Mouse (Mus musculus): Measurements from ENCODE around the gene Ldlrad3. TPM values are rescaled to one million over a fixed set of nuclear protein-coding genes. Genes with fewer than 3 reads are reported as not detected.

Gene Ldlrad3
- polyA plus RNA-seq, 1 experiment: 15.5 TPM

DNA sequence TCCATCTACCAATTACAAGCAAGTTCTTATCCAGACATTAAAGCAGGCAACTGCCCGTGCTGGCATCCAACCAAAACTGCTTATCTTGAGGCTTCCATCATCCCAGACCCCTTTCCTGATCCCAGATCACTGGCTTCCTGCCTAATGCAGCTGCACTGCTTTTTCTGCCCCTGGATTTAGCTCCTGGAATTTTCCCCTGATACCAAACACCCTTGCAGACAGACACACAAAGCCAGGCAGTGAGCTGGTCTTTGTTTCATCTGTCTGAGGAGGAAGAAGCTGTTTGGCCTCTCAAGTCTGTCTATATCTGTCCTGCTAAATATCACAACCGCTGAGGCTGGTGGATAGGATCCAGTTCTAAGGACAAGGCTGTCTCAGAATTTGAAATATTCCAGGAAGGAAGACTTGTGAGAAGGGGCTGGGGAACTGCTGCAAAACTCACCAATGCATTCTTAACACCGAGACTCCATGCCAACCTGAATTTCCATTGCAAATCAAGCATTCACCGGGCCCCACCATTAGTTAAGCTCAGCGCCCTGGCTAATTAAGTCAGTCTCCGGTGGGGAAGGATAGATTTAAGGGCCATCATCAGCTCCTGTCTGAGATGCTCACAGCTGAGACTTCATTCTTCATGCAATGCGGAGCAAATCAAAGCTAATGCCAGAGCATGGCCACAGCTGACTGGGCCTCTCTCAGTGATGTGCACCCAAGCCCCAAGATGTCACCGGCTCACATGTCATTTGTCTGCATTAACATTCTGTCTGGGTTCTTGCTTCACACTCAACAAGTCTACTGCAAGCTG lies 183.0 kb downstream of the Ldlrad3 start:
- no peak overlapping the region for H3ac ChIP-seq (ENCODE audit: control insufficient read depth, insufficient read length, low read depth)
- H3K79me2 ChIP-seq (ENCODE audit: control insufficient read depth, insufficient read depth): peaks cover 10% of the 10 kb centered on the region
- H3K27me3 ChIP-seq (ENCODE audit: control insufficient read depth, insufficient read depth, insufficient read length): no peaks in the 10 kb centered on the region
- TF ChIP-seq MAX (IDR thresholded peaks at IDR 0.05): no peak
- peaks cover 4% of the 10 kb centered on the region for H3K36me3 ChIP-seq (ENCODE audit: control insufficient read depth, insufficient read depth)
- peaks cover 3% of the 10 kb centered on the region for H3K79me3 ChIP-seq (ENCODE audit: low read depth)
- H3K4me3 ChIP-seq (ENCODE audit: insufficient read depth, poor library complexity, severe bottlenecking): no peak overlapping the region

DNA sequence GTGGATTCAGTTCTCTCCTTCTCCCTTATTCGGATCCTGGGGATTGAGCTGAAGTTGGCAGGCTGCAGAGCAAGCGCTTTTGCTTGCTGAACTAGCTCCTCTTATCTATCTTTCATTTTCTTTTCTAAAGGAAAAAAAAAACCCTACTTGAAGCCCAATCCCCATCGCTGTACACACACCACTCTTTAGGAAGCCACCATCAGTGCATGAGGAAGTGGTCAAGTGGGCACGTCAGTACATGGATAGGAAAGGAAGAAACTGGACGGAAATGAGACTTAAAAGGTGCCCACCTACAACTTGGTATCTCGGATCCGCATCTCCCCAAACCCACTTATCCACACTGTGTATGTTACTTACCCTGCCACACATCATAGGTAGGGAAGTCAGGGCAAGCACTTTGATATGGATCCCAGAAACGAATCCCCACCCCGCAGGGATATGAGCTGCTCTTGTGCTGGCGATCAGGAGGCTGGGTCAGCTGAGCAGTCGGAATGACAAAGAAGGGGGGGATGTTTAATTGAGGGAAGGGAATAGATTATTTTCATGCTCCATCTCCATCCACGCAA lies 183.7 kb downstream of the Ldlrad3 start:
- Histone ChIP-seq H3K4me3 (ENCODE audit: insufficient read depth, poor library complexity, severe bottlenecking) (no peak overlapping the region), H3K79me3 (ENCODE audit: low read depth) (peaks cover 3% of the 10 kb centered on the region), H3K27me3 (ENCODE audit: control insufficient read depth, insufficient read depth, insufficient read length) (no peaks in the 10 kb centered on the region), H3K79me2 (ENCODE audit: control insufficient read depth, insufficient read depth) (peaks cover 10% of the 10 kb centered on the region), H3K36me3 (ENCODE audit: control insufficient read depth, insufficient read depth) (peaks cover 4% of the 10 kb centered on the region), H3ac (ENCODE audit: control insufficient read depth, insufficient read length, low read depth) (no peak overlapping the region)
- no peak for TF ChIP-seq MYOG (IDR thresholded peaks at IDR 0.05; ENCODE audit: control insufficient read depth, extremely low read depth, insufficient read length)
- TF ChIP-seq FOSL1 (IDR thresholded peaks at IDR 0.05; ENCODE audit: insufficient read depth, low read length, poor library complexity, severe bottlenecking): no peak
- TF ChIP-seq USF1 (IDR thresholded peaks at IDR 0.05; ENCODE audit: low read depth): no peak
- no peak for TF ChIP-seq CTCF (IDR thresholded peaks at IDR 0.05; ENCODE audit: control insufficient read depth, insufficient read depth, insufficient read length)
- no peak for TF ChIP-seq MYOD1 (IDR thresholded peaks at IDR 0.05; ENCODE audit: control insufficient read depth, insufficient read length, low read depth)
- no peak for TF ChIP-seq CEBPB (IDR thresholded peaks at IDR 0.05; ENCODE audit: low read depth)
- no peak for TF ChIP-seq MAX (IDR thresholded peaks at IDR 0.05)

DNA sequence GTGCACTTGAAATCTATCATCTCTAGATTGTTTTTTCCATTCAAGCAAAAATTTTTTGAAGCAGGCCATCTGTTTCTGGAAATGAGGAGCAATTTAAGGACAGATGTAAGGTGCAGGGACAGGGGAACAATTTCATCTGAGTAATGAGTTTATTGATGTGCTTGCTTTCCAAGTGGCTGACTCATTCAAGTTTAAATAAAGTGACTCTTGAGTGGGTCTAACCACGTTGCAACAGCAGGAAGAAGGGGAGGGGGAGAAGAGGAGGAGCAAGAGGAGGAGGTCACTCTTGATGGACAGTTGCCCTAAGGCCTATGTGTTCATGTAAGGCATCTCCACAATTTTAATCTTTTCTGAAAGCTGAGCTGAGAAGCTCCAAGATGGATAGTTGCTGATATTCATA lies 184.5 kb downstream of the Ldlrad3 start:
- Histone ChIP-seq H3K36me3 (ENCODE audit: control insufficient read depth, insufficient read depth) (peaks cover 4% of the 10 kb centered on the region), H3ac (ENCODE audit: control insufficient read depth, insufficient read length, low read depth) (no peak overlapping the region), H3K4me3 (ENCODE audit: insufficient read depth, poor library complexity, severe bottlenecking) (no peak overlapping the region), H3K79me2 (ENCODE audit: control insufficient read depth, insufficient read depth) (peaks cover 10% of the 10 kb centered on the region), H3K79me3 (ENCODE audit: low read depth) (peaks cover 3% of the 10 kb centered on the region), H3K27me3 (ENCODE audit: control insufficient read depth, insufficient read depth, insufficient read length) (no peaks in the 10 kb centered on the region)
- TF ChIP-seq FOSL1 (IDR thresholded peaks at IDR 0.05; ENCODE audit: insufficient read depth, low read length, poor library complexity, severe bottlenecking) (no peak), CEBPB (IDR thresholded peaks at IDR 0.05; ENCODE audit: low read depth) (no peak), MYOD1 (IDR thresholded peaks at IDR 0.05; ENCODE audit: control insufficient read depth, insufficient read length, low read depth) (no peak), USF1 (IDR thresholded peaks at IDR 0.05; ENCODE audit: low read depth) (no peak), MYOG (IDR thresholded peaks at IDR 0.05; ENCODE audit: control insufficient read depth, extremely low read depth, insufficient read length) (no peak), MAX (IDR thresholded peaks at IDR 0.05) (no peak), CTCF (IDR thresholded peaks at IDR 0.05; ENCODE audit: control insufficient read depth, insufficient read depth, insufficient read length) (no peak)

DNA sequence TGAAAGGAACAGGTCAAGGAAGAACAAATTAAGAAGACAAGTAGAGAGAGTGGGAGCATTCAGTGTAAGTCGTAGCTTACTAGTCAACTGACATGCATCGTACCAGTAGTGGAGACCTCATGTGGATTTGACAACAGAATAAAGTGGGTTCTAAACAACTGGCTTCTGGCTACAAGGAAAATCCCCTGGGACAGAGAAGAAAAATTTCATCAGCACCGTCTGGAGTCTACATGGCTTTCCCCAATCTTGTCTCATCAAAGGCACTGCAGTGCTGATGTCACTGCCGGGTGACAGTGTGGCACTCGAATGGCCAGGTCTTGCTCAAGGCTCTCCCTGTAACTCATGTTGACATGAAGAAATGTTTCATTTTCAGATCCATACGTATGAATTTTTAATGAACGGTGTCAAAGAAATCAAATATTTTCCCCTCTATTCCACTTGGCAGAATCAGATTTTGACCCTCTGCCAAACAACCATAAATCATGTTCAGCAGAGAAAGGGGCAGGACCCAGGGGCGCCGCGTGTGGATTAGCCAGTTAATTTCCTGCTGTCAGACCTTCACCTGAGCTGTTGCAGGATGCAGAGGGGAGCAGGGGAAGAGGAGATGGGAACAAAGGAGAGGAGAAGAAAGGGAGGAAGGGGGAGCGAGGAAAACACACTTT lies 187.1 kb downstream of the Ldlrad3 start:
- Histone ChIP-seq H3K36me3 (ENCODE audit: control insufficient read depth, insufficient read depth) (peaks cover 4% of the 10 kb centered on the region), H3K79me2 (ENCODE audit: control insufficient read depth, insufficient read depth) (peaks cover 10% of the 10 kb centered on the region), H3K4me3 (ENCODE audit: insufficient read depth, poor library complexity, severe bottlenecking) (no peak overlapping the region), H3K79me3 (ENCODE audit: low read depth) (peaks cover 6% of the 10 kb centered on the region), H3K27me3 (ENCODE audit: control insufficient read depth, insufficient read depth, insufficient read length) (no peaks in the 10 kb centered on the region), H3ac (ENCODE audit: control insufficient read depth, insufficient read length, low read depth) (no peak overlapping the region)
- TF ChIP-seq FOSL1 (IDR thresholded peaks at IDR 0.05; ENCODE audit: insufficient read depth, low read length, poor library complexity, severe bottlenecking) (no peak), CEBPB (IDR thresholded peaks at IDR 0.05; ENCODE audit: low read depth) (no peak), MYOD1 (IDR thresholded peaks at IDR 0.05; ENCODE audit: control insufficient read depth, insufficient read length, low read depth) (no peak), MYOG (IDR thresholded peaks at IDR 0.05; ENCODE audit: control insufficient read depth, extremely low read depth, insufficient read length) (no peak), USF1 (IDR thresholded peaks at IDR 0.05; ENCODE audit: low read depth) (no peak), CTCF (IDR thresholded peaks at IDR 0.05; ENCODE audit: control insufficient read depth, insufficient read depth, insufficient read length) (no peak), MAX (IDR thresholded peaks at IDR 0.05) (no peak)

DNA sequence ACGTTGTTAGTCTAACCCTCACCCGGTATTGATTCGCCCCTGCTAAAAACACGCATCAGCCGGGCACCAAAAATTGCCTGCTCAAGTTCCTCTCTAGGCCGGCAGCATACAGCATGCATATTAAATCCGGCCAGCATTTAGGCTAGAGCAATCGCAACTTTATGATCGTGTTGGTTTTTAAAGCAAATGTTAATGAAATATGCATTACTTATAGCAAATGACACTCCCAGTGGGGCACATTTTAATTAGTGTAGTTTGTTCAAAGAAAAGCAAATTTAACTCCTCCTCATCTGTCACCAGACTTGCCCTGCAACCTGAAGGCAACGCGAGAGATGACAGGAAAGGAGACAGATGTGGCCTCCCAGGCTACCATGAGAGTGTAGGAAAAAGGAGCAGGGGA lies 189.2 kb downstream of the Ldlrad3 start:
- H3ac ChIP-seq (ENCODE audit: control insufficient read depth, insufficient read length, low read depth): no peak overlapping the region
- H3K36me3 ChIP-seq (ENCODE audit: control insufficient read depth, insufficient read depth): peaks cover 4% of the 10 kb centered on the region
- H3K27me3 ChIP-seq (ENCODE audit: control insufficient read depth, insufficient read depth, insufficient read length): no peaks in the 10 kb centered on the region
- H3K79me3 ChIP-seq (ENCODE audit: low read depth): peaks cover 6% of the 10 kb centered on the region
- H3K4me3 ChIP-seq (ENCODE audit: insufficient read depth, poor library complexity, severe bottlenecking): no peak overlapping the region
- no peaks in the 10 kb centered on the region for H3K79me2 ChIP-seq (ENCODE audit: control insufficient read depth, insufficient read depth)
- TF ChIP-seq MYOG (IDR thresholded peaks at IDR 0.05; ENCODE audit: control insufficient read depth, extremely low read depth, insufficient read length): no peak
- no peak for TF ChIP-seq FOSL1 (IDR thresholded peaks at IDR 0.05; ENCODE audit: insufficient read depth, low read length, poor library complexity, severe bottlenecking)
- TF ChIP-seq MAX (IDR thresholded peaks at IDR 0.05): no peak
- no peak for TF ChIP-seq MYOD1 (IDR thresholded peaks at IDR 0.05; ENCODE audit: control insufficient read depth, insufficient read length, low read depth)
- TF ChIP-seq CTCF (IDR thresholded peaks at IDR 0.05; ENCODE audit: control insufficient read depth, insufficient read depth, insufficient read length): no peak
- no peak for TF ChIP-seq CEBPB (IDR thresholded peaks at IDR 0.05; ENCODE audit: low read depth)
- no peak for TF ChIP-seq USF1 (IDR thresholded peaks at IDR 0.05; ENCODE audit: low read depth)
